Mouse (Mus musculus): ENCODE data around the gene Prkd2.

- no peak for TF ChIP-seq CTCF (IDR thresholded peaks at IDR 0.05; ENCODE audit: low read depth, low read length)
- TF ChIP-seq GATA1 (IDR thresholded peaks at IDR 0.05; ENCODE audit: borderline replicate concordance, low read length) = no peak
Measured at GRCm38 (mm10) chr7:16810920-16811648, 31.6 kb upstream of the Prkd2 start.

All from G1E (cell line).